Mouse (Mus musculus): Measurements from ENCODE around the gene Cul1.
"Not testable (repeated sequence)": the region's sequence is repeated elsewhere in the genome, so short reads cannot be mapped to it uniquely, and the experiment has no call there.

Cul1 gene

DNA sequence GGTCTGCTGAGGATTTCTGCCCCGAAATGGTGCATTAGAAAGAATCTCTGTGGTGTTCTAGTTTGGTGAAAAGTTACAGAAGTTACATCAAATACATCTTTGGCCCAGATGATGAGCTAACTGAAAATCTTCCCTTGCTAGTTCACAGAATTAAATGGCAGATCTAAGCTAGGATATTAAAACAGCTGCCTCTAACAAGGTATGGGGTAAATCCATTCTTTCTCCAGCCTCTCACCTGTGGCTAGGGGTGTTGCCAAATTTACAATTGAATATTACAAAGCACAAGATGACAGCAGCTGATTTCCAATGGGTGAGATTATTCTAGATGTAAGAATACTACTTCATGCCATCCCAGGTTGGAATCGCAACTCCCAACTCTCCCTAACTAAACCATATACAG lies at the start of gene Cul1:
Gene Cul1 (plus strand): TSS at position 301 of the 400 bp plus-strand sequence.
- no peak for DNase-seq (ENCODE audit: low spot score)

DNA sequence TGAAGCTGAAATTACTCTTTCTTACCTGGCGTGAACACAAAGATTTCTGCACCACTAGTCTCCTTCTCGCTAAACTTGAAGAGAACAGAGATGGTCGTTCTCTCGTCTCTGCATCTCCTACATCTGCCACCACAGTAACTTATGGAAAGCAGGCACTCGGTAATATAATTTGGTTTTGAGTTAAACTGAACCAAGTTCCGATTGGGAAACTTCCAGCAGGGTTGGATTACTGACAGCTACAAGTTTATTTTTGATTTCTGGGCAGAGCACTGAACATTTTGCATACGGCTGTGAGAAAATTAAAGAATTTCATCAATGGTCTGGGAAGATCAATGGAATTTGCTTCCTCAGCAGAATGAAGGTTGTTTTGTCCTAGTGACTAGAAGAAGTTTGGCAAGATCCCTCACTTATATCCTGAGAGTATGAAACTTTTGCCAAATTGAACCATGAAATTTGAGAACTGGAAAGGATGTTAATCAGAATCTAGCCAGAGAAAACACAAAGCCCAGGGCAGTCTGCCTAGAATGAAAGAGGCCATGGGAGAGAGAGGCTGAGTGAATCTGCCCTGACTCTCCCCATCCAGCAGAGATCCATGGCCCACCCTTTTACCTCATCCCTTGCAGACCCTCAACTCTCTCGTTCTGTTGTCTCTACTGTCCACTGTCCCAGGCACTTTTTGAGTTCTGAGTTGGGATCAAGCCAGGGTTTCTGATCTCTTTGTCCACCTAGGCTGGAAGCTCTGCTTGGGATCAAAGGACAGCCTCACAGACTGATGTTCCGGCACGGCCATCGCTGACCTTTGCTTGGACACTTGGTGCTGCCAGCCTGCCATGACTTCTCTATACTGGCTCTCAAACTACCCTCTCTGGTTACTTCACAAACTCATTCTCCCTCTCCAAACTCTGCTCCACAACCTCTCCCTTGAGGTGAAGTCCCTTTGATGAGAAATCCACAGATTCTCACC lies 48.5 kb upstream of the Cul1 start:
- no peak for DNase-seq (ENCODE audit: low spot score)

DNA sequence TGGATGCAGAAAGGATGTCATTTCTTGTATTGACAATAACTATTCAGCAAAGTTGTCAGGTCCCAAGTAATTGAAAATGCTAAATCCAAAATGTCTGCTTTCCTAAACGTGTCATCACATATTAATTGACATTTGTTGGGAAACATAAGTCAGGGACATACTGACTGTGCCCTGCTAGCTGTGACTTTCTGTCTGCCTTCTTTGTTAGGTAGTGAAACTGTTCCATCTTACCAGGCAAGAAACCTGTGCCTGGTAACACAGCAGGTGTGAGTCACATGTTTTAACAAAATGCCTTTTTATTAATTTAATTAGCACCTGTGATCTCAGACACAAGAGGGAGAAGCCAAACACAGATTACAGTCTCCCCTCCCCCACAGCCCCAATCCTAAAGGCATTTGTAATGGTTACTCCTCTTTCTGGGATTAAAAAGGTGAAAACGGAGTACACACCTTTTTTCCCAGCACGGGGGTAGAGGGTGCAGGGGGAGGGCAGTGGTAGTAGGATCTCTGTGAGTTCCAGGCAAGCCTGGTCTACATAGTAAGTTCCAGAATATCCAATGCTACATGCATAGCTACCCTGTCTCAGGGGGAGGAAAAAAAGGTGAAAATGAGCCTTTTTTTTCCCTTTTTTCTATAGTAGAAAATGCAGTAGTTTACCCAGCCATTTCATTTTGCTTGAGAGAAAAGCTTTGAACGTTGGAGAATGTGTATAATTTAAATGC lies 40.2 kb upstream of the Cul1 start:
- no peak for DNase-seq (ENCODE audit: low spot score)

DNA sequence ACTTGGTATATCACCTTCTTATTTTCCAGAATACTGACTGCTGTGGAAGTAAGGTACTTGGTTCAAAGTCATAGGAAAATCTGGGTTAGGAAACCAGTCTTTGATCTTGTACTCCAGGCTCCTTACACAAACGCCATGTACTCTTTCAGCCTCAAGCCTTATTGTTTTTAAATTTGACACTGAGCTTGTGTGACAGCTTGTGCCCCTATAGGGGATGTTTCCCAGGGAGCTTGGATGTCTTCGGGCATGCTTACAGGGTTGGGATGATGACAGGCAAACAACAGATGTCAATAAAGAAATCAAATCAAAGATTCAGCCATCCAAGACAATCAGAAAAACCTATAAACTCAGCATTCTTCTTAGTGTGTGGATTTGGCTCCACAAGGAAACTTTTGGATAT lies 39.5 kb upstream of the Cul1 start:
- DNase-seq (ENCODE audit: low spot score) = no peak

DNA sequence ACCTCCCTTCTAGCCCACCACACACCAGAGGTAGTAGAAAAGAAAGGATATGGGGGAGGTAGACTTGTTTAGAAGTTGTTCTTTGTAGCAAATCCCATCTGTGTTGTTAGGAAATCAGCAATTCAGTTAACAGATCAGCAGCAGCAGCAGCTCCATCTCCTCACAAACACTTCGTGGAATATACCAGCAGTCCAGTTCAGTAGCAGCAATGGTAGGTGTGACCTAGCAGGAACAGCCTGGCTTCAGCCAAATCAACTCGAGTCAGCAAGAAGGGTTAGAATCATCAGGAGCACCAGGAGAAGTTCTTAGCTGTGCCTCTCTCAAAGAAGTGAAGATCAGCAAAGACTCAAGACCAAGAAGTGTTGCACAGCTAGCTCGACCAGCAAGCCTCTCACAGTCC lies 34.5 kb upstream of the Cul1 start:
- no peak for DNase-seq (ENCODE audit: low spot score)

DNA sequence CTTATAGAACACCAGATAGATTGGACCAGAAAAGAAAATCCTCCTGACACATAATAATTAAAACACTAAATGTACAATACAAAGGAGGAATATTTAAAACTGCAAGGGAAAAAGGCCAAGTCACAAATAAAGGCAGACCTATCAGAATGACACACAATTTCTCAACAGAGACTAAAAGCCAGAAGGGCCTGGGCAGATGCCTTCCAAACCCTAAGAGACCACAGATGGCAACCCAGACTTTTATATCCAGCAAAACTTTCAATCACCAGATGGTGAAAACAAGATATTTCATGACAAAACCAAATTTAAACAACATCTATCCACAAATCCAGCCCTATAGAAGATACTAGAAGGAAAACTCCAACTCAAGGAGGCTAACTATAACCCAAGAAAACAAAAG lies 33.0 kb upstream of the Cul1 start:
- DNase-seq (ENCODE audit: low spot score) = no peak

DNA sequence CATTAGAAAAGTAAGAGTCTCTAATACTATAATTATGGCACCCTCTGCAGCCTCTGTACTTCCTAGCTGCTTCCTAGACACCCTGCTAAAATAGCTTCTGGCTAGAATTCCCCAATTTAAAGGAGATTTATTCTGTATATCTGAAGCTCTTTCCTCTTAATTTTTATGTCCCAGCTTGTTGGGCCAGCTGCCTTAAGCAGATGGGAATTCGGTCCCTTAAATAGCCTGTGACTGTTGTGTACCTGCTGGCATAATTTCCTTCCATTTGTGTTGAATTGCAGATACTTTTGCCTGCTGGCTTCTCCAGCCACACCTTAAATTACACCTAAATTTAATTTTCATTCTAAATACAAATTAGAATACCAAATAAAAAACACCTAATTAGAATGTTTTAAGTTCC lies 32.0 kb upstream of the Cul1 start:
- DNase-seq (ENCODE audit: low spot score) = no peak

DNA sequence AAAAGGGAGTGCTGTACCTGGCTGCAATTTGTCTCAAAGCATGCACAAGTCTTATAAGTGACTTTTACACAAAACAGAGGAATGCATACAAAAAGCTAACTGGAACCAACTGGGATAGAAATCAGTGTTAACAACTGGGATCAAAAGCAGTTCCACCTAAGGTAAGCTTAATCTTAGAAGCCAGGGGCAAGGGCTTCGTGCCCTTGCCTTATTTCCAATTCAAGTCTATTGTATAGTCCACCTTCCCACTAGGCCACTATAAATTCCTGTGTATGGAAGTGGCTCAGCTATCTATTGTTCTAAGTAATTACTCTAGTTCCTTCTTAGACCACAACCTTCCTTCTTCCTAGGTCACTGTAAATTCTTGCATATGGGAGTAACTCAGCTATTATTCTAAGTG lies 27.1 kb upstream of the Cul1 start:
- DNase-seq (ENCODE audit: low spot score) = no peak

DNA sequence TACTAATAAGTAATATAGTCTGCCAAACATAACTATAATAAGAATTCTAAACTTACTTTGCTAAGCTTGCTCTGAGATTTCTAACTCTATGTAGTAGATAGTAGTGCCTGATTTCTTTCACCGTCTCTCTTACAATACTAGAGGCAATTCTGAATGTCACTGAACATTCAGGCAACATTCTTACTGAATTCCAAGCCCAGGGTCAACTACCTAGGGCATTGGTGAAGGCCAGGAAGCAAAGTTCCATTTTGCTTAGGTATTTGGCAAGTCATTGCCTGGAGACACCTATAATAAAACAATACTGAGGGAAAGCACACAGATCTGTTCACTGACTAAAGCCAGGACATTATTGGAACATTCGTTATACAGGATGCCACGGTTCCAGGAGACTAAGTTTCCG lies 26.6 kb upstream of the Cul1 start:
- not testable (repeated sequence) for DNase-seq (ENCODE audit: low spot score)

DNA sequence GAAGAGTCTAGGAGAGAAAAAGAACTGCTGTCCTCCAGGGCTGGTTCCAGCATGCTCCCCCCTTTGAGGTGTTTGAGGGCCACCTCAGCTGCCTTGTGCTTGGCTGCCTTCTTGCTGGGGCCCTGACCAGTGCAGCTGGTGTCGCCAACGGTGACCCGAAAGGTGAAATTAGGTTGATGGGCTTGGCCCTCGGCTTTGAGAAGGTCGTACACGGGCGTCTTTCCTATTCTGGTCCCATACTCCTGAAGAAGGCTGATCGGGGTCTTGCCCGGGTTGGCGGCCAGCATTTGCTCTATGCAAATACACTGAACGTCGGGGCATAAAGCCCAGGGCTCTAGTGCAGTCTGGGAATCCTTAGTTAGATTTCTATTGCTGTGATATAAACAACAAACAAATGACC lies 20.4 kb upstream of the Cul1 start:
- not testable (repeated sequence) for DNase-seq (ENCODE audit: low spot score)

DNA sequence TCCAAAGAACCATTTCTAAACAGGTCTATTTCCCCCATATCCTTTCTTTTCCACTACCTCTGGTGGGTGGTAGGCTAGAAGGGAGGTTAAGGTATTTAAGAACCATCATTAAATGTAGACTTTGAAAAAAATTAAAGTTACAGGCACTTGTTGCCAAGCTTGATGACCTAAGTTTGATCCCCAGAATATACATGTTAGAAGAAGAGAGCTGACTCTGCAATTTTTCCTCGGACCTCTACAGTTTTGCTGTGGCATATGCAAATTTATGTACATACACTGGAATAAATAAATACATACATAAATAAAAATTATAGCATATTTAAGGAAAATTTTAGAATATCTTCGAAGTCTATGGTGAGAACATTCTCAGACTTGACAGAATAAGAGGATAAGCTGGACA lies 13.1 kb upstream of the Cul1 start:
- DNase-seq (ENCODE audit: low spot score) = no peak

DNA sequence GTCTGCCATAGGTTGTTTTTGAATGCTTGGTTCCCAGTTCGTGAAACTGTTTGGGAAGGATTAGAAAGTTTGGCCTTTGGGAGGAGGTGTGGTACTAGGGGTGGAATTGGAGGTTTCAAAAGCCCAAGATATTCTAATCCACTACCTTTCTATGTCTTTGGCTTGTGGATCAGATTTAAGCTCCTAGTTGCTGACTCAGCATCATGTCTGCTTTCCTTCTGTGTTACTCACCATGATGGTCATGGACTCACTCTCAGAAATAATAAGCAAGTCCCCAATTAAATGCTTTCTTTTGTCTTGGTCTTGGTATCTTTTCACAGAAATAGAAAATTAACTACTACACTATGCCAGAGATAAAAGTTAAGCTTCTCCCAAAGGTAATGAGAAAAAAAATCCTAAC lies 5.5 kb upstream of the Cul1 start:
- no peak for DNase-seq (ENCODE audit: low spot score)

DNA sequence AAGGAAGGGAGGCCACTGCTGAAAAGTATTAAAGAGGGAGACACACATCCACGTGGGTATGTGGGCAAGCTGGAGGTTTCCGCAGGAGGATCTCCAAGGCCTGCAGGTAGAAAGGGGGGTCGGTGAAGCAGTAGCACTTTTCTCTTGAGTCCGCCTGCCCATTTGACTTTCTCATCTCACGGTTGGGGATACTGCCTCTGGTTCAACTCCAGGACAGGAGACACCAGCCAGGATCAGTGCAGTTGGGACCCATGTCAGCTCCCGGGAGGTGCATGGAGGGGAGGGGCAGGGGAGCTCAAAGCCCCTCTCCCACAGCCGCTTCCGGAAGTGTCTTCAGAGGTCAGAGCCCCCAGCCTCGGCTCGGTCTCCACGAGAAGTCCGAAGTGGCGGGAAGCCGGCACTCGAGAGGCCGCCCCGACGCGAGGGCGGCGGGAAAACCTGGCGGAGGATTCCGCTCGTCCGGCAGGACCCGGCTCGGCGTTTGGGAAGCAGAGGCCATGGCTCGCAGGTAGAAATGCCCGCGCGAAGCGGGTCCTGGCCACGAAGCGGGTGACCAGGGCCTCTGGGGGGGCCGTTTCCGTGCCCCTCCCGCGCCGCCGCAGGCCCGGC lies 428 bp downstream of the Cul1 start:
- DNase-seq (ENCODE audit: low spot score) = peak; percentile 18

DNA sequence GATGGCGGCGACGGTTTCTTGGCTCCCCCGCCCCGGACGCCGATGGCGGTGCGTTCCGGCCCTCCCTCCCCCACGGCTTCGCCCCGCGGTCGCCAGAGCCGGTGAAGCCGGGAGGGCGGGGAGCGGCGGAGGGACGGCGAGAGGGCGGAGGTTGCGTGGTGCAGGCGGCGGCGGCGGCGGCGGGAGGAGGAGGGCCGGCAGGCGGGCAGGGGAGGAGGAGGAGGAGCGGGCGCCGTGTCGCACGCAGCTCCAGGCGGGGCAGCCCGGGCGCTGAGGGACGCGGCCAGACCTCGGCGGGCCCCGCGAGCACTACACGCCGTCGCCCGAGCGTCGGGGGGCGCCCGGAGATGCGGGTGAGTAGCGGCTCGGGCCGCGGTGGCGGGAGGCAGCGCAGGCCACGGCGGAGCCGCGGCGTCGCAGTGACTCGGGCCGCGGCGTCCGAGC lies 955 bp downstream of the Cul1 start:
- peak; percentile 61 for DNase-seq (ENCODE audit: low spot score)

DNA sequence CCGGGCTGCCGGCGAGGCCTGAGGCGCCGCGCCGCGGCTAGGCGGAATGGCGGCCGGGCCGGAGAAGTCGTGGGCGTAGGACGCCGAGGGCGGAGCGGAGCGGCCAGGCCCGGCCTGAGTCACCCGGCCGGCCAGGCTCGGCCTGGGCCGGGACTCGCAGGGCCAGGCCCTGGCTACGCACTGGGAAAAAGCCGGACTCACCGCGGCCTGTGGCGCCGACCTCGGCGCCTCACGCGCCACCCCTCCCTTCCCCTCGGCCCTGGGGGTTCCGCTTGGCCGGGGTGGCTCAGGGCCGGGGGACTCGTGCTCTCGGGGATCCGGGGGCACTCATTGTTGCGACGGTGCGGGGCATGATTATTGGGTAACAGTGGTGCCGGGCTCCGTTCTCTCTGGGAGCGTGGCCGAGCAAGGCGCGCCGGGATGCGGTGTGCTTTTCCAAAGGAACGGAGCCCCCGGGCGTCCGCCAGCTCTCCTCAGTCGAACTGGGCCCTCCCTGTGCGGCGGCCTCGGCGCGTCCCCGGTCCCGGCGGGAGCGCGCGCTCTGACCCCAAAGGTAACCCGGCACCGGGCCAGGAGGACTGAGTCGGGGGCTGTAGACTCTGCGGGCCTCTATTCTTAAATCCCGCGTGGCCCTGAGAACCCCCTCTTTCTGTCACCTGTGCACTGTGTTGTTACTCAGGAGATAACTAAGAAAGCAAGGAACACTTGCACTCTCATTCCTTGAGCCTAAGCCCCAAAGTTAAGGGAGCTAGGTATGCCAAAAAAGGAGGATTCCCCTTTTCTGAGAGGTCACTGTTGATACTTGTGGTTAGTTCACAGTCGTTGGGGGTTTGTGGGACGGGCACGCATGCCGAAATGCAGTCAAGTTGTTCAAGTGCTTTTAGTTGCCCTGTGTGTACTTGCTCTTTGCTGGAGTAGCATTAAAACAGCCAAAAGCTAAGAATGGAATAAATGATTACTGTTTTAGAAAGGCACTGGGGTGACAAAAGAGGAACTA lies 1.7 kb downstream of the Cul1 start:
- DNase-seq (ENCODE audit: low spot score) = peak; percentile 10

DNA sequence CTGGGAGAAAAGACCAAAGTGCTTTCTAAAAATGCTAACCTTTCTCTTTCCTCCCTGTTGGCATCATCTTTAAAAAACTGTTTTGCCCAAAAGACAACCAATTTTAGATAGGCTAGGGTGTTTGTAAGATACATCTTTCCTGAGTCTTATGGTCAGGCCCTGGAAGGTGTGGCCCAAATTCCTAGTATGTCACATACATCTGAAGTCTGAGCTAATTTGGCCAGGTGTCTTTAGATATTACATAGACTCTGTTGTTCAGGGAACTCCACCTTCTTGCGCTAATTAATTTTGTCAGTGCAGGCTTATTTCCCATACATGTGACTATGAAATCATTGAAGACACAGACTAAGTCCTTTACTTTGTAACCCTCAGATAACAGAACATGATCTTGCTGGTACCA lies 2.6 kb downstream of the Cul1 start:
- DNase-seq (ENCODE audit: low spot score) = no peak

DNA sequence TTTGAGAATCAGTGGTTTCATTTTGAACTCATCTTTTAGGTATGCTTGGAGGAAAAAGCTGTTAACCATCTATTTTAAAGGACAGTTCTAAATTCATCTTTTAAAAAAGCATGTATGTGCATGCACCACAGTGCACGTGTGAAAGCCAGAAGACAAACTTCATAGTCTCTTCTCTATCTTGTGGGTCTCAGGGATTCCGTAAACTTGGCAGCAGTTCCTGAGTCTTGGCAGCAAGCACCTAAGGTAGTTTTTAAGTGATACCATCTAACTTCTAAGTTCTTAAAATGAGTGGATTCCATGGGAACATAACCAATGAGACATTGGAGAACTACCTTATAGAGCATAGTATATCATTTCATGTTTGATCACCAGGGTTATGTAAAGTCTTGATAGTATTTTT lies 3.7 kb downstream of the Cul1 start:
- DNase-seq (ENCODE audit: low spot score) = no peak

DNA sequence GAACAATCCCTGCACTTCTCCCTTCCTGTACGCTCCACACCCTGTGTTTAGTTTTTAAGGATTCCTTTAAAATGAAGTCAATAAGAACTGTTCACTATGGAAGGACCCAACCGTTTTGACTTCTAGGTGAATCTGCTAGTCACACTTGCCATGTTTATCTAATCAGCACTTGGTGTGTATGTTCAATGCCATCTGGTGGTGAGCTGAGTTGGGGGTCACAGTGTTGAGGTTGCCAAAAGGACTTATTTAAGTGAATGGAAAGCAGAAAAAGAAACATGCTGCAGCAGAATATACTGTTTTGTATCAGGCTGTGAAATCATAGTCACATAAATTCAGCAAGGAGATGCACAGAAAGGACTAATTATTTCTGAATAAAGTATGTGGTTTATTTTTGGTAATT lies 12.2 kb downstream of the Cul1 start:
- DNase-seq (ENCODE audit: low spot score) = no peak

DNA sequence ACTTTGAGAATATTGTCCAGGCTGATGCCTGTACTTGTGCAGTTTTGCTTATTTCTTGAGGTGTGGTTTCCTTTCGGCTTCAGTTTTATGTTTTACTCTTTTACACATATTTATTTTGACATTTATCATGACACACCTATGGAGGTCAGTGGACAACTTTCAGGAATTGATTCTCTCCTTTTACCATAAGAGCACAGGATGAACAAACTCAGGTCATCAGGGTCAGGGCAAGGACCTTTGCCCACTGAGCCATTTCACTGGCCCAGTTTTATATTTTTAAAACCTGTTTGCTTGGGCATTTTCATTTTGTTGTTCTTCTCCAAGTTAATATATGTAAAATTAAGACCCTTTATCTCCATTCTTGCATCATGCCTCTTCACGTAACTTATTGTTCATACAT lies 13.3 kb downstream of the Cul1 start:
- no peak for DNase-seq (ENCODE audit: low spot score)

DNA sequence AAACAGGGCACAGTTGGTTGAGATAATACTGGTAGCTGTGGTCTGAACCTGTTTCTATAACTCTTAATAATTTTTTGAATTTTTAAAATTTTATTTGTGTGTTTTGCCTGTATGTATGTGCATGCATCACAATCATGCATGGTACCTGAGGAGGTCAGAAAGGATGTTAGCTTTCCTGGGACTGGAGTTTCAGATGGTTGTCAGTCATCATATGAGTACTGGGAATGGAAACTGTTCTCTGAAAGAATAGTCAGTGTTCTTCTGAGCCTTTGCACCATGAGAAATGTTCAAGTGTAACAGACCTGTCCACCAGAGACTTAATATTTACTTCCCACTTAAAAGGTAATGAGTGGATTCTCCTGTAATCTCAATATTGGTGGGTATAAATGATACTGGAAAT lies 13.9 kb downstream of the Cul1 start:
- no peak for DNase-seq (ENCODE audit: low spot score)

DNA sequence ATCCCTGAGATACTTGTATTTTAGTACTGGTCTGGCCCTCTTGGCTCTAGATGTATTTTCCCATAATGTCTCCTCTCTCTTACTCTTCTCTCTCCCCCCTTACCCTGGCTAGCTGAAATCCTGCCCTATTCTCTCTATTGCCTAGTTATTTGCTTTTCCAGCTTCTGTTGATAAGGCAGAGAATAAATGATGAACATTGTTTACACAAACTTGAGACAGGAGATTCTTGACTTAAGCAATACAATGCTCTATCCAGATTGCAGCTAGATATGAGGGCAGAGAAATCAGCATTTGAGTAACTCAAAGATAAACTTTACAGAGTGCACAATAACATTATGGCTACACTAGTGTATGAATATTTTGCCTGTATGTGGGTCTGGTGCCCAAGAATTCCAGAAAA lies 16.6 kb downstream of the Cul1 start:
- DNase-seq (ENCODE audit: low spot score) = no peak

DNA sequence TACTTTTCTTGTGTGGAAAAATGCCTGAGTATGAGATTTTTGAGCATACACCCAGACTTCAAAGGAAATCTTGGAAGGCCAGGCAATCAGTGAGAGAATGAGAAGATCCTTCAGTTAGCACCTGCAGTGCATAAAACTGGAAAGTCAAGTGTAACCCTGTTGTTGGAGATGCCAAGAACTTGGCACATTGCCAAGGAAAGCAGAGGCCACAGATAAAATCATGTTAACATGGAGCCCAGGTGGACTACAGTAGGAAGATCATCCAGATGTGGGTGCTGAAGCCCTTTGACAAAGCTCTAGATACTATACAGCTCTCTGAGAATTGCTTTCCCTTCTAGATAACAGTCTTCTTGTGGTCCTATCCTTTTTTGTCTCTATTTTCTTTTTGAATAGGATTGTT lies 19.2 kb downstream of the Cul1 start:
- DNase-seq (ENCODE audit: low spot score) = no peak

Data from urinary bladder, postnatal 10 days (tissue).